Mouse (Mus musculus): ENCODE data around the gene Noto. TPM values are rescaled to one million over a fixed set of nuclear protein-coding genes. Genes with fewer than 3 reads are reported as not detected.
"Not testable (repeated sequence)": the region's sequence is repeated elsewhere in the genome, so short reads cannot be mapped to it uniquely, and the experiment has no call there.

Noto gene
- polyA plus RNA-seq, 1 experiment = 2.0 TPM

- 24% methylated on average over 5 of the region's 5 CpGs for WGBS
- H3K4me1 ChIP-seq (ENCODE audit: control insufficient read depth, insufficient read depth, low read length) = peaks cover 1% of the 10 kb centered on the region; the same call in 1 of the 2 replicates
- peak overlapping the region; percentile 63 for H3K4me3 ChIP-seq (replicated peaks; ENCODE audit: control insufficient read depth, low read depth, low read length)
- TF ChIP-seq CTCF (IDR thresholded peaks at IDR 0.05; ENCODE audit: control insufficient read depth, insufficient read depth, low read length) (no peak), POLR2A (IDR thresholded peaks at IDR 0.05; ENCODE audit: borderline replicate concordance, control insufficient read depth, low read depth, low read length) (no peak)
- peak overlapping the region; percentile 89 for H3K27ac ChIP-seq (ENCODE audit: control insufficient read depth, insufficient read depth, low read depth, low read length, poor library complexity)
Observed at GRCm38 (mm10) chr6:85433865-85434264, 10.2 kb downstream of the Noto start.

GRCm38 (mm10) chr6:85436204-85436603 is 12.5 kb downstream of the Noto start:
- H3K4me1 ChIP-seq (ENCODE audit: control insufficient read depth, insufficient read depth, low read length) = peaks cover 1% of the 10 kb centered on the region; the same call in 1 of the 2 replicates
- H3K27ac ChIP-seq (ENCODE audit: control insufficient read depth, insufficient read depth, low read depth, low read length, poor library complexity) = no peak overlapping the region; the same call in 1 of the 2 replicates
- WGBS = 17% methylated on average over 1 of the region's 1 CpGs
- no peak overlapping the region for H3K4me3 ChIP-seq (replicated peaks; ENCODE audit: control insufficient read depth, low read depth, low read length)
- TF ChIP-seq POLR2A (IDR thresholded peaks at IDR 0.05; ENCODE audit: borderline replicate concordance, control insufficient read depth, low read depth, low read length) = no peak
- TF ChIP-seq CTCF (IDR thresholded peaks at IDR 0.05; ENCODE audit: control insufficient read depth, insufficient read depth, low read length) = no peak

- WGBS = 70% methylated on average over 6 of the region's 6 CpGs
- H3K4me3 ChIP-seq (replicated peaks; ENCODE audit: control insufficient read depth, low read depth, low read length) = no peak overlapping the region
Observed at GRCm38 (mm10) chr6:85436631-85437030, 12.9 kb downstream of the Noto start.

GRCm38 (mm10) chr6:85441142-85441541 is 17.5 kb downstream of the Noto start:
- H3K4me3 ChIP-seq (replicated peaks; ENCODE audit: control insufficient read depth, low read depth, low read length) = no peak overlapping the region
- H3K27ac ChIP-seq (ENCODE audit: control insufficient read depth, insufficient read depth, low read depth, low read length, poor library complexity) = no peak overlapping the region
- WGBS = 89% methylated on average over 4 of the region's 4 CpGs
- TF ChIP-seq POLR2A (IDR thresholded peaks at IDR 0.05; ENCODE audit: borderline replicate concordance, control insufficient read depth, low read depth, low read length) = no peak
- no peak for TF ChIP-seq CTCF (IDR thresholded peaks at IDR 0.05; ENCODE audit: control insufficient read depth, insufficient read depth, low read length)
- peaks cover 1% of the 10 kb centered on the region; the same call in 1 of the 2 replicates for H3K4me1 ChIP-seq (ENCODE audit: control insufficient read depth, insufficient read depth, low read length)

More at GRCm38 (mm10) chr6:85436631-85437030, 12.9 kb downstream of the Noto start:
- TF ChIP-seq CTCF (IDR thresholded peaks at IDR 0.05; ENCODE audit: control insufficient read depth, insufficient read depth, low read length) (no peak), POLR2A (IDR thresholded peaks at IDR 0.05; ENCODE audit: borderline replicate concordance, control insufficient read depth, low read depth, low read length) (no peak)
- H3K4me1 ChIP-seq (ENCODE audit: control insufficient read depth, insufficient read depth, low read length) = peaks cover 1% of the 10 kb centered on the region; the same call in 1 of the 2 replicates
- no peak overlapping the region; the same call in 1 of the 2 replicates for H3K27ac ChIP-seq (ENCODE audit: control insufficient read depth, insufficient read depth, low read depth, low read length, poor library complexity)

- TF ChIP-seq CTCF (IDR thresholded peaks at IDR 0.05; ENCODE audit: control insufficient read depth, insufficient read depth, low read length) = no peak
- no peak for TF ChIP-seq POLR2A (IDR thresholded peaks at IDR 0.05; ENCODE audit: borderline replicate concordance, control insufficient read depth, low read depth, low read length)
- Histone ChIP-seq H3K4me1 (ENCODE audit: control insufficient read depth, insufficient read depth, low read length) (no peaks in the 10 kb centered on the region), H3K4me3 (replicated peaks; ENCODE audit: control insufficient read depth, low read depth, low read length) (no peak overlapping the region), H3K27ac (ENCODE audit: control insufficient read depth, insufficient read depth, low read depth, low read length, poor library complexity) (no peak overlapping the region)
- 91% methylated on average over 3 of the region's 3 CpGs for WGBS
Observed at GRCm38 (mm10) chr6:85443488-85444233, 20.0 kb downstream of the Noto start.

GRCm38 (mm10) chr6:85444266-85444965 is 20.7 kb downstream of the Noto start:
- TF ChIP-seq CTCF (IDR thresholded peaks at IDR 0.05; ENCODE audit: control insufficient read depth, insufficient read depth, low read length) (no peak), POLR2A (IDR thresholded peaks at IDR 0.05; ENCODE audit: borderline replicate concordance, control insufficient read depth, low read depth, low read length) (no peak)
- no peak overlapping the region for H3K27ac ChIP-seq (ENCODE audit: control insufficient read depth, insufficient read depth, low read depth, low read length, poor library complexity)
- 91% methylated on average over 8 of the region's 8 CpGs for WGBS

GRCm38 (mm10) chr6:85445286-85445685 is 21.6 kb downstream of the Noto start:
- WGBS = 86% methylated on average over 5 of the region's 5 CpGs
- no peaks in the 10 kb centered on the region for H3K4me1 ChIP-seq (ENCODE audit: control insufficient read depth, insufficient read depth, low read length)
- TF ChIP-seq POLR2A (IDR thresholded peaks at IDR 0.05; ENCODE audit: borderline replicate concordance, control insufficient read depth, low read depth, low read length) (no peak), CTCF (IDR thresholded peaks at IDR 0.05; ENCODE audit: control insufficient read depth, insufficient read depth, low read length) (no peak)
- no peak overlapping the region for H3K4me3 ChIP-seq (replicated peaks; ENCODE audit: control insufficient read depth, low read depth, low read length)
- H3K27ac ChIP-seq (ENCODE audit: control insufficient read depth, insufficient read depth, low read depth, low read length, poor library complexity) = no peak overlapping the region

More at GRCm38 (mm10) chr6:85444266-85444965, 20.7 kb downstream of the Noto start:
- no peaks in the 10 kb centered on the region for H3K4me1 ChIP-seq (ENCODE audit: control insufficient read depth, insufficient read depth, low read length)
- no peak overlapping the region for H3K4me3 ChIP-seq (replicated peaks; ENCODE audit: control insufficient read depth, low read depth, low read length)

- TF ChIP-seq POLR2A (IDR thresholded peaks at IDR 0.05; ENCODE audit: borderline replicate concordance, control insufficient read depth, low read depth, low read length) (no peak), CTCF (IDR thresholded peaks at IDR 0.05; ENCODE audit: control insufficient read depth, insufficient read depth, low read length) (no peak)
- WGBS = 84% methylated on average over 6 of the region's 6 CpGs
- H3K27ac ChIP-seq (ENCODE audit: control insufficient read depth, insufficient read depth, low read depth, low read length, poor library complexity) = no peak overlapping the region
Observed at GRCm38 (mm10) chr6:85447351-85447750, 23.7 kb downstream of the Noto start.

GRCm38 (mm10) chr6:85450140-85450539 is 26.5 kb downstream of the Noto start:
- not testable (repeated sequence) for H3K27ac ChIP-seq (ENCODE audit: control insufficient read depth, insufficient read depth, low read depth, low read length, poor library complexity); H3K4me3 ChIP-seq (replicated peaks; ENCODE audit: control insufficient read depth, low read depth, low read length); H3K4me1 ChIP-seq (ENCODE audit: control insufficient read depth, insufficient read depth, low read length)
- WGBS = 69% methylated on average over 1 of the region's 1 CpGs

More at GRCm38 (mm10) chr6:85447351-85447750, 23.7 kb downstream of the Noto start:
- Histone ChIP-seq H3K4me1 (ENCODE audit: control insufficient read depth, insufficient read depth, low read length) (no peaks in the 10 kb centered on the region), H3K4me3 (replicated peaks; ENCODE audit: control insufficient read depth, low read depth, low read length) (no peak overlapping the region)
